Mouse (Mus musculus) MEL (cell line): ENCODE data around the gene Prcd. TPM values are rescaled to one million over a fixed set of nuclear protein-coding genes. Genes with fewer than 3 reads are reported as not detected.

Experiments used
- DNase-seq: peaks from one replicate; pipeline ENCODE4 v3.0.0; 2011; ENCODE audit warnings: low read depth, low spot score
- H3K27ac ChIP-seq: 2 replicates; pipeline ENCODE4 v1.5.1; 2012; ENCODE audit warnings: low read depth, mild to moderate bottlenecking, control low read depth, low read length, moderate library complexity; ENCODE audit not compliant: control insufficient read depth
- H3K27me3 ChIP-seq, 2 experiments: fragments of 150-350 bp in 1 of 2; sonication (generic) in 1 of 2; 2 replicates each; pipeline ENCODE4 v1.6.1; 2012; ENCODE audit warnings: low read length in 2 of 2, mild to moderate bottlenecking in 2 of 2, improper control_type of control experiment in 1 of 2, moderate library complexity in 1 of 2; ENCODE audit not compliant: insufficient read depth in 2 of 2, control insufficient read depth in 1 of 2
- H3K36me3 ChIP-seq, 2 experiments: 2 replicates each; pipeline ENCODE4 v1.6.1; 2012 to 2014; ENCODE audit warnings: low read length in 2 of 2, improper control_type of control experiment in 1 of 2, inconsistent platforms in 1 of 2, mild to moderate bottlenecking in 1 of 2; ENCODE audit not compliant: insufficient read depth in 2 of 2, control insufficient read depth in 1 of 2
- H3K4me1 ChIP-seq, 2 experiments: fragments of 150-350 bp in 1 of 2; sonication (generic) in 1 of 2; 2 replicates each; pipeline ENCODE4 v1.6.1; 2012; ENCODE audit warnings: low read length in 2 of 2, improper control_type of control experiment in 1 of 2, mild to moderate bottlenecking in 1 of 2; ENCODE audit not compliant: insufficient read depth in 2 of 2, control insufficient read depth in 1 of 2
- H3K4me3 ChIP-seq, 2 experiments: fragments of 150-350 bp in 1 of 2; sonication (generic) in 1 of 2; 2 replicates each; pipeline ENCODE4 v1.5.1; 2012; ENCODE audit warnings: low read depth in 2 of 2, low read length in 2 of 2, mild to moderate bottlenecking in 2 of 2, moderate library complexity in 2 of 2, control low read depth in 1 of 2, improper control_type of control experiment in 1 of 2; ENCODE audit not compliant: control insufficient read depth in 1 of 2, insufficient read depth in 1 of 2
- H3K79me2 ChIP-seq: 2 replicates; pipeline ENCODE4 v1.6.1; 2012; ENCODE audit warnings: mild to moderate bottlenecking, low read length, moderate library complexity; ENCODE audit not compliant: control insufficient read depth, poor library complexity, insufficient read depth
- H3K9ac ChIP-seq: 2 replicates; pipeline ENCODE4 v1.6.1; 2012; ENCODE audit warnings: low read depth, mild to moderate bottlenecking, control low read depth, low read length, moderate library complexity; ENCODE audit not compliant: control insufficient read depth, poor library complexity, severe bottlenecking
- H3K9me3 ChIP-seq: fragments of 150-350 bp; sonication (generic); replicated peaks from 2 replicates; pipeline ENCODE4 v1.6.1; 2012; ENCODE audit warnings: mild to moderate bottlenecking, low read length, improper control_type of control experiment, moderate library complexity; ENCODE audit not compliant: insufficient read depth
- BHLHE40 ChIP-seq: IDR thresholded peaks from 2 replicates; pipeline ENCODE4 v1.6.1; 2012; ENCODE audit warnings: low read depth, mild to moderate bottlenecking, inconsistent platforms, low read length, improper control_type of control experiment, borderline replicate concordance
- CHD1 ChIP-seq: IDR thresholded peaks from 2 replicates; pipeline ENCODE4 v1.6.1; 2012; ENCODE audit warnings: low read depth, mild to moderate bottlenecking, inconsistent platforms, low read length, improper control_type of control experiment
- CHD2 ChIP-seq: IDR thresholded peaks from 2 replicates; pipeline ENCODE4 v1.6.1; 2011; ENCODE audit warnings: low read length, improper control_type of control experiment
- CTCF ChIP-seq, 3 experiments: IDR thresholded peaks in 2 of 3; conservative IDR thresholded peaks in 1 of 3; 2 replicates each; pipeline ENCODE4 v1.5.1; 2011 to 2012; ENCODE audit warnings: low read length in 3 of 3, low read depth in 2 of 3, mild to moderate bottlenecking in 2 of 3, improper control_type of control experiment in 1 of 3, inconsistent platforms in 1 of 3, mixed read lengths in 1 of 3, moderate library complexity in 1 of 3; ENCODE audit not compliant: control insufficient read depth in 1 of 3, insufficient read depth in 1 of 3, poor library complexity in 1 of 3, severe bottlenecking in 1 of 3
- ELF1 ChIP-seq: IDR thresholded peaks from 2 replicates; pipeline ENCODE4 v1.6.1; 2014; ENCODE audit warnings: low read depth, mild to moderate bottlenecking, inconsistent platforms, low read length, improper control_type of control experiment, moderate library complexity
- EP300 ChIP-seq, 2 experiments: IDR thresholded peaks; 2 replicates each; pipeline ENCODE4 v1.6.1; 2011; ENCODE audit warnings: improper control_type of control experiment in 2 of 2, low read length in 2 of 2, low read depth in 1 of 2, mild to moderate bottlenecking in 1 of 2
- ETS1 ChIP-seq: IDR thresholded peaks from 2 replicates; pipeline ENCODE4 v1.6.1; 2012; ENCODE audit warnings: low read depth, mild to moderate bottlenecking, inconsistent platforms, low read length, improper control_type of control experiment, moderate library complexity
- GABPA ChIP-seq: IDR thresholded peaks from 2 replicates; pipeline ENCODE4 v1.6.1; 2012; ENCODE audit warnings: low read depth, mild to moderate bottlenecking, inconsistent platforms, low read length, improper control_type of control experiment, moderate library complexity
- GATA1 ChIP-seq: IDR thresholded peaks from 2 replicates; pipeline ENCODE4 v1.6.1; 2011; ENCODE audit warnings: low read depth, low read length, improper control_type of control experiment
- HCFC1 ChIP-seq: IDR thresholded peaks from 2 replicates; pipeline ENCODE4 v1.6.1; 2012; ENCODE audit warnings: low read depth, mild to moderate bottlenecking, inconsistent platforms, low read length, improper control_type of control experiment, moderate library complexity
- JUND ChIP-seq: IDR thresholded peaks from 2 replicates; pipeline ENCODE4 v1.6.1; 2011; ENCODE audit warnings: low read depth, mild to moderate bottlenecking, improper control_type of control experiment, low read length
- KAT2A ChIP-seq: conservative IDR thresholded peaks from 2 replicates; pipeline ENCODE4 v1.6.1; 2012; ENCODE audit warnings: low read depth, low read length, improper control_type of control experiment, inconsistent platforms
- MEF2A ChIP-seq: IDR thresholded peaks from 2 replicates; pipeline ENCODE4 v1.6.1; 2014; ENCODE audit warnings: low read depth, mild to moderate bottlenecking, inconsistent platforms, low read length, improper control_type of control experiment; ENCODE audit not compliant: poor library complexity, insufficient replicate concordance, severe bottlenecking; ENCODE audit errors: extremely low read depth
- MXI1 ChIP-seq: IDR thresholded peaks from 2 replicates; pipeline ENCODE4 v1.6.1; 2011; ENCODE audit warnings: mild to moderate bottlenecking, low read depth, low read length, improper control_type of control experiment
- MYB ChIP-seq: IDR thresholded peaks from 2 replicates; pipeline ENCODE4 v1.6.1; 2011; ENCODE audit warnings: mild to moderate bottlenecking, low read depth, low read length, improper control_type of control experiment
- NELFE ChIP-seq: IDR thresholded peaks from 2 replicates; pipeline ENCODE4 v1.6.1; 2011; ENCODE audit warnings: low read depth, low read length, improper control_type of control experiment
- NRF1 ChIP-seq: IDR thresholded peaks from 2 replicates; pipeline ENCODE4 v1.6.1; 2014; ENCODE audit warnings: low read depth, mild to moderate bottlenecking, inconsistent platforms, low read length, improper control_type of control experiment, moderate library complexity; ENCODE audit not compliant: poor library complexity, insufficient read depth, severe bottlenecking
- POLR2AphosphoS2 ChIP-seq: IDR thresholded peaks from 2 replicates; pipeline ENCODE4 v1.6.1; 2011; ENCODE audit warnings: low read length, improper control_type of control experiment
- RAD21 ChIP-seq: IDR thresholded peaks from 2 replicates; pipeline ENCODE4 v1.6.1; 2011; ENCODE audit warnings: mild to moderate bottlenecking, low read depth, low read length, improper control_type of control experiment
- SIN3A ChIP-seq: IDR thresholded peaks from 2 replicates; pipeline ENCODE4 v1.6.1; 2012; ENCODE audit warnings: low read length, improper control_type of control experiment, inconsistent platforms
- SMC3 ChIP-seq: IDR thresholded peaks from 2 replicates; pipeline ENCODE4 v1.6.1; 2011; ENCODE audit warnings: low read depth, low read length, improper control_type of control experiment
- TAL1 ChIP-seq: IDR thresholded peaks from 2 replicates; pipeline ENCODE4 v1.6.1; 2012; ENCODE audit warnings: mild to moderate bottlenecking, inconsistent platforms, low read length, moderate library complexity, mixed read lengths
- TBP ChIP-seq: IDR thresholded peaks from 2 replicates; pipeline ENCODE4 v1.8.0; 2011; ENCODE audit warnings: low read depth, low read length, improper control_type of control experiment
- TCF12 ChIP-seq: IDR thresholded peaks from 2 replicates; pipeline ENCODE4 v1.6.1; 2014; ENCODE audit warnings: low read depth, mild to moderate bottlenecking, inconsistent platforms, low read length, improper control_type of control experiment, moderate library complexity
- USF2 ChIP-seq, 2 experiments: IDR thresholded peaks; 2 replicates each; pipeline ENCODE4 v1.6.1; 2011 to 2012; ENCODE audit warnings: improper control_type of control experiment in 2 of 2, low read length in 2 of 2, borderline replicate concordance in 1 of 2, inconsistent platforms in 1 of 2, low read depth in 1 of 2, mild to moderate bottlenecking in 1 of 2; ENCODE audit not compliant: insufficient read depth in 1 of 2
- ZC3H11A ChIP-seq: IDR thresholded peaks from 2 replicates; pipeline ENCODE4 v1.6.1; 2012; ENCODE audit warnings: low read depth, mild to moderate bottlenecking, inconsistent platforms, low read length, improper control_type of control experiment
- ZKSCAN1 ChIP-seq: IDR thresholded peaks from 2 replicates; pipeline ENCODE4 v1.6.1; 2012; ENCODE audit warnings: low read depth, mild to moderate bottlenecking, inconsistent platforms, low read length, improper control_type of control experiment, moderate library complexity
- ZMIZ1 ChIP-seq: IDR thresholded peaks from 2 replicates; pipeline ENCODE4 v1.6.1; 2012; ENCODE audit warnings: low read depth, mild to moderate bottlenecking, inconsistent platforms, low read length, improper control_type of control experiment, moderate library complexity
- polyA plus RNA-seq, 2 experiments: library from polyadenylated mRNA; stranded (reverse) in 1 of 2; unstranded in 1 of 2; fragments of >175 nt in 1 of 2; fragments of >200 nt in 1 of 2; gene quantifications; 2 replicates each; pipeline versions ENCODE4 v1.2.1 to v1.2.4; 2012; ENCODE audit warnings: low replicate concordance in 2 of 2, low read depth in 1 of 2; ENCODE audit not compliant: insufficient read length in 2 of 2, insufficient read depth in 1 of 2, missing spikeins in 1 of 2
- total RNA-seq: library from RNA; depleted of rRNA; stranded (reverse); fragments of 300-350 nt; gene quantifications from 2 replicates; pipeline ENCODE4 v1.2.3, GENCODE M21; 2012

Prcd gene
- total and polyA plus RNA-seq, 3 experiments = 44.4 to 72.2 TPM; not detected in 1

DNA sequence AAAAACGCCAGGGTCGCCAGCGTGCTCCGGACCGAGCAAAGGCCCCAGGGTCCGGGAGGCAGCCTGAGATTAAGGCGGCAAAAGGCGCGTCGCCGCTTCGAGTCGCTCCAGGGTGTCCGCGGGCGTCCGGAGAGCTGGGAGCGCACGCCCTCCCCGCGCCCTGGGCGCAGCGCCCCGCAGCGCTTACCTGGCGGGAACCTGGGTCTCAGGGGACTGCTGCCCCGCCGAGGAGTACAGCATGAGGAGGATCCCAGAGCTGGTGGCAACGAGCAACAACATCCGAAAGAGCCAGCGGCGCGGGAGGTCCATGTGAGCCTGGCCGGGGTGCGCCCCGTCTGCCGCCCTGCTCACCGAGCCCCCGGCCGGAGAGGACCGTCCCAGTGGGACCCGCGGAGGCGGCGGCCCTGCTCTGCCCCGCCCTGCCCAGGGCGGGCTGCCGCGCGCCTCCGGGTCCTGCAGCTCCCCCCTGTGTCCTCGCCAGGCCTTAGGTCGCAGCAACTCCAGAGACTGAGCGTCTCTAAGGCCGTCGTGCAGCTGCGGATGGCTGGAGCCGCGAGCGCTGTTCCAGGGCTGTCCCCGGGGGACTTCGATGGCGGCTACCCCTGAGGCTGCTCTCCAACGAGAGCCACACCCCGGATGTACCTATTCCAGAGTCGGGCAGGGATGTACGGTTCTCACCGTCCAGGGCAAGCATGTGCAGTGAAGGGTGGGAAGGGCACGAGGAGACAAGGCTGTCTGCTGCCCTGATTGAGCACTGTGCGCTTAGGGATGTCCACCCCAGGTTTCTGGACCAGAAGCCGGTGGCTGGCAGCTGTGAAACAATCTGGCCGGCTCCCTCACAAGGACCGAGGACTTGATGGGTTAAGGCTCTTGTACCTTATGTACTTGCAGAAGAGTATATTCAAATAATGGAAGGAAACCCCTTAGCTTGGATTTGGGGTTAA lies 41.2 kb downstream of the Prcd start:
- Histone ChIP-seq H3K27ac (no peak overlapping the region), H3K79me2 (no peaks in the 10 kb centered on the region), H3K4me3 (no peak overlapping the region), H3K36me3 (no peaks in the 10 kb centered on the region), H3K27me3 (no peaks in the 10 kb centered on the region), H3K9me3 (no peaks in the 10 kb centered on the region), H3K9ac (no peak overlapping the region), H3K4me1 (no peaks in the 10 kb centered on the region)
- no peak for TF ChIP-seq MYB
- no peak for TF ChIP-seq TCF12
- no peak for TF ChIP-seq USF2 (IDR thresholded peaks at IDR 0.05; ENCODE audit: borderline replicate concordance in 1 of 2, insufficient read depth in 1 of 2, low read depth in 1 of 2, low read length in 2 of 2)
- no peak for TF ChIP-seq GABPA
- TF ChIP-seq POLR2AphosphoS2 = no peak
- no peak for TF ChIP-seq ELF1
- TF ChIP-seq SMC3 = no peak
- TF ChIP-seq JUND = no peak
- TF ChIP-seq SIN3A = no peak
- TF ChIP-seq CHD2 = no peak
- no peak for TF ChIP-seq ZC3H11A
- TF ChIP-seq HCFC1 = no peak
- TF ChIP-seq ZKSCAN1 = no peak
- TF ChIP-seq KAT2A = no peak
- no peak for TF ChIP-seq BHLHE40
- no peak for DNase-seq

GRCm38 (mm10) chr11:116695194-116695880 lies 42.0 kb downstream of the Prcd start:
- H3K27ac ChIP-seq = no peak overlapping the region
- no peaks in the 10 kb centered on the region for H3K9me3 ChIP-seq
- no peaks in the 10 kb centered on the region for H3K4me1 ChIP-seq
- H3K27me3 ChIP-seq = no peaks in the 10 kb centered on the region
- H3K36me3 ChIP-seq = no peaks in the 10 kb centered on the region
- TF ChIP-seq EP300 (IDR thresholded peaks at IDR 0.05; ENCODE audit: low read depth in 1 of 2, low read length in 2 of 2) (no peak), NRF1 (no peak), TAL1 (no peak), RAD21 (no peak), CTCF (IDR thresholded peaks at IDR 0.05 in 2 of 3, conservative IDR thresholded peaks at IDR 0.05 in 1 of 3; ENCODE audit: control insufficient read depth in 1 of 3, insufficient read depth in 1 of 3, low read depth in 2 of 3, low read length in 3 of 3, poor library complexity in 1 of 3, severe bottlenecking in 1 of 3) (no peak), ZMIZ1 (no peak), GABPA (no peak), GATA1 (no peak), ETS1 (no peak), SMC3 (no peak), TBP (no peak), POLR2AphosphoS2 (no peak), CHD1 (no peak), NELFE (no peak), MXI1 (no peak), MEF2A (no peak), KAT2A (no peak), MYB (no peak)
- H3K4me3 ChIP-seq = no peak overlapping the region
- H3K9ac ChIP-seq = no peak overlapping the region
- DNase-seq = no peak
- H3K79me2 ChIP-seq = no peaks in the 10 kb centered on the region
